Mouse (Mus musculus): ENCODE measurements around the gene Rrnad1. TPM values are rescaled to one million over a fixed set of nuclear protein-coding genes. Genes with fewer than 3 reads are reported as not detected.
"Not testable (repeated sequence)": the region's sequence is repeated elsewhere in the genome, so short reads cannot be mapped to it uniquely, and the experiment has no call there.

Rrnad1 gene
- polyA plus RNA-seq, 1 experiment from 2014 or later, result 20.7 TPM

GRCm38 (mm10) chr3:87893367-87893905 lies 37.1 kb downstream of the Rrnad1 start:
- 68% methylated on average over 3 of the region's 3 CpGs for WGBS
- no peak for ATAC-seq
- Histone ChIP-seq H3K9ac (no peak overlapping the region), H3K27me3 (no peaks in the 10 kb centered on the region), H3K27ac (no peak overlapping the region), H3K4me3 (no peak overlapping the region), H3K4me1 (no peaks in the 10 kb centered on the region), H3K9me3 (replicated peaks) (no peaks in the 10 kb centered on the region), H3K36me3 (ENCODE audit: poor library complexity, severe bottlenecking) (no peaks in the 10 kb centered on the region), H3K4me2 (no peak overlapping the region)

- no peak for ATAC-seq
- WGBS, result 38% methylated on average over 3 of the region's 3 CpGs
These were observed 39.0 kb downstream of the Rrnad1 start for GRCm38 (mm10) chr3:87891481-87891880.

GRCm38 (mm10) chr3:87887400-87887799 lies 43.1 kb downstream of the Rrnad1 start:
- WGBS, result 86% methylated on average over 4 of the region's 4 CpGs
- peaks cover 20% of the 10 kb centered on the region for H3K4me1 ChIP-seq
- not testable (repeated sequence) for H3K27me3 ChIP-seq; H3K27ac ChIP-seq; H3K9ac ChIP-seq; ATAC-seq; H3K36me3 ChIP-seq (ENCODE audit: poor library complexity, severe bottlenecking); H3K4me3 ChIP-seq; H3K4me2 ChIP-seq; H3K9me3 ChIP-seq (replicated peaks)

More at GRCm38 (mm10) chr3:87891481-87891880, 39.0 kb downstream of the Rrnad1 start:
- H3K36me3 ChIP-seq (ENCODE audit: poor library complexity, severe bottlenecking), result no peaks in the 10 kb centered on the region
- no peak overlapping the region for H3K27ac ChIP-seq
- no peak overlapping the region for H3K4me2 ChIP-seq
- H3K9me3 ChIP-seq (replicated peaks), result no peaks in the 10 kb centered on the region
- no peak overlapping the region for H3K9ac ChIP-seq
- H3K4me3 ChIP-seq, result no peak overlapping the region
- no peaks in the 10 kb centered on the region for H3K4me1 ChIP-seq
- H3K27me3 ChIP-seq, result no peaks in the 10 kb centered on the region

- peak overlapping the region; percentile 82 for H3K4me3 ChIP-seq
- no peak overlapping the region; the same call in 1 of the 2 replicates for H3K27ac ChIP-seq
- peaks cover 1% of the 10 kb centered on the region; the same call in 1 of the 2 replicates for H3K36me3 ChIP-seq (ENCODE audit: poor library complexity, severe bottlenecking)
- peaks cover 21% of the 10 kb centered on the region for H3K4me1 ChIP-seq
- H3K9ac ChIP-seq, result no peak overlapping the region
- no peaks in the 10 kb centered on the region for H3K27me3 ChIP-seq
- no peaks in the 10 kb centered on the region for H3K9me3 ChIP-seq (replicated peaks)
- ATAC-seq, result no peak
- peak overlapping the region; percentile 95 for H3K4me2 ChIP-seq
- 84% methylated on average over 6 of the region's 6 CpGs for WGBS
These were observed 44.1 kb downstream of the Rrnad1 start for GRCm38 (mm10) chr3:87886416-87886815.

GRCm38 (mm10) chr3:87886004-87886365 lies 44.5 kb downstream of the Rrnad1 start:
- Histone ChIP-seq H3K4me1 (peaks cover 21% of the 10 kb centered on the region), H3K36me3 (ENCODE audit: poor library complexity, severe bottlenecking) (peaks cover 4% of the 10 kb centered on the region; the same call in 1 of the 2 replicates), H3K9ac (no peak overlapping the region), H3K4me2 (peak overlapping the region; percentile 95), H3K27me3 (no peaks in the 10 kb centered on the region), H3K9me3 (replicated peaks) (no peaks in the 10 kb centered on the region), H3K27ac (no peak overlapping the region; the same call in 1 of the 2 replicates), H3K4me3 (peak overlapping the region; percentile 82)
- WGBS, result 12% methylated on average over 10 of the region's 10 CpGs
- peak; percentile 28; the same call in 1 of the 2 replicates for ATAC-seq

- no peaks in the 10 kb centered on the region for H3K9me3 ChIP-seq (replicated peaks)
- ATAC-seq, result peak; percentile 99
- H3K4me1 ChIP-seq, result peaks cover 21% of the 10 kb centered on the region
- H3K4me3 ChIP-seq, result peak within 1 kb of the TSS; percentile 82
- peak within 1 kb of the TSS; percentile 92 for H3K9ac ChIP-seq
- H3K27ac ChIP-seq, result peak within 1 kb of the TSS; percentile 57
- WGBS, result 0% methylated on average over 33 of the region's 33 CpGs
- H3K36me3 ChIP-seq (ENCODE audit: poor library complexity, severe bottlenecking), result peaks cover 8% of the 10 kb centered on the region
- peak within 1 kb of the TSS; percentile 95 for H3K4me2 ChIP-seq
- no peaks in the 10 kb centered on the region for H3K27me3 ChIP-seq
These were observed 45.1 kb downstream of the Rrnad1 start, which contains the start of gene Prcc for GRCm38 (mm10) chr3:87885281-87886003. TSS of gene Prcc (minus strand) at chr3:87885608.

- WGBS, result 0% methylated on average over 19 of the region's 28 CpGs
- Histone ChIP-seq H3K4me2 (peak overlapping the region; percentile 95), H3K9me3 (replicated peaks) (no peaks in the 10 kb centered on the region), H3K27ac (peak overlapping the region; percentile 57), H3K27me3 (no peaks in the 10 kb centered on the region), H3K4me1 (peaks cover 21% of the 10 kb centered on the region), H3K36me3 (ENCODE audit: poor library complexity, severe bottlenecking) (peaks cover 15% of the 10 kb centered on the region), H3K4me3 (peak overlapping the region; percentile 82), H3K9ac (peak overlapping the region; percentile 92)
- ATAC-seq, result peak; percentile 2; the same call in 1 of the 2 replicates
These were observed 45.7 kb downstream of the Rrnad1 start for GRCm38 (mm10) chr3:87884708-87885251.

GRCm38 (mm10) chr3:87884291-87884690 lies 46.2 kb downstream of the Rrnad1 start:
- Histone ChIP-seq H3K4me3 (peak overlapping the region; percentile 82), H3K36me3 (ENCODE audit: poor library complexity, severe bottlenecking) (peaks cover 16% of the 10 kb centered on the region), H3K9ac (peak overlapping the region; percentile 92), H3K9me3 (replicated peaks) (no peaks in the 10 kb centered on the region), H3K4me2 (peak overlapping the region; percentile 95), H3K4me1 (peaks cover 21% of the 10 kb centered on the region), H3K27ac (no peak overlapping the region), H3K27me3 (no peaks in the 10 kb centered on the region)
- no peak for ATAC-seq
- WGBS, result 4% methylated on average over 3 of the region's 3 CpGs

- ATAC-seq, result no peak
- H3K27ac ChIP-seq, result no peak overlapping the region
- H3K4me1 ChIP-seq, result peaks cover 3% of the 10 kb centered on the region
- H3K36me3 ChIP-seq (ENCODE audit: poor library complexity, severe bottlenecking), result peaks cover 42% of the 10 kb centered on the region
- no peak overlapping the region for H3K4me3 ChIP-seq
- no peak overlapping the region for H3K4me2 ChIP-seq
- WGBS, result 95% methylated on average over 4 of the region's 4 CpGs
- H3K9me3 ChIP-seq (replicated peaks), result no peaks in the 10 kb centered on the region
- H3K9ac ChIP-seq, result no peak overlapping the region
- H3K27me3 ChIP-seq, result no peaks in the 10 kb centered on the region
These were observed 52.8 kb downstream of the Rrnad1 start for GRCm38 (mm10) chr3:87877730-87878129.

Other genes with a start within 250 kb of the Rrnad1 start
- 0.35 and 0.58 TPM in 2 replicates for gene Lrrc71, start 182.1 kb downstream of the Rrnad1 start, polyA plus RNA-seq (2015; fragmentation: Nextera tagmentation; extraction: Ambion mirVana)
- gene Ntrk1, start 135.6 kb downstream of the Rrnad1 start, polyA plus RNA-seq (2015; fragmentation: Nextera tagmentation; extraction: Ambion mirVana), result 0.53 and 0.88 TPM in 2 replicates
- gene Insrr, start 133.8 kb downstream of the Rrnad1 start, polyA plus RNA-seq (2015; fragmentation: Nextera tagmentation; extraction: Ambion mirVana), result 0.33 and 0.43 TPM in 2 replicates
- 4.7 and 4.8 TPM in 2 replicates for gene Pear1, start 106.4 kb downstream of the Rrnad1 start, polyA plus RNA-seq (2015; fragmentation: Nextera tagmentation; extraction: Ambion mirVana)
- gene Sh2d2a, start 84.0 kb downstream of the Rrnad1 start, polyA plus RNA-seq (2015; fragmentation: Nextera tagmentation; extraction: Ambion mirVana), result not detected in 2 replicates
- gene Prcc, start 45.1 kb downstream of the Rrnad1 start, polyA plus RNA-seq (2015; fragmentation: Nextera tagmentation; extraction: Ambion mirVana), result 14.5 TPM in 2 replicates
- gene Hdgf, start 24.4 kb downstream of the Rrnad1 start, polyA plus RNA-seq (2015; fragmentation: Nextera tagmentation; extraction: Ambion mirVana), result 106 and 147 TPM in 2 replicates
- gene Mrpl24, start 11.2 kb downstream of the Rrnad1 start, polyA plus RNA-seq (2015; fragmentation: Nextera tagmentation; extraction: Ambion mirVana), result 70.2 and 77.2 TPM in 2 replicates
- 61.8 and 63.0 TPM in 2 replicates for gene Isg20l2, start 403 bp downstream of the Rrnad1 start, polyA plus RNA-seq (2015; fragmentation: Nextera tagmentation; extraction: Ambion mirVana)
- gene Crabp2, start 17.9 kb upstream of the Rrnad1 start, polyA plus RNA-seq (2015; fragmentation: Nextera tagmentation; extraction: Ambion mirVana), result 67.1 and 89.5 TPM in 2 replicates
- gene Nes, start 40.4 kb upstream of the Rrnad1 start, polyA plus RNA-seq (2015; fragmentation: Nextera tagmentation; extraction: Ambion mirVana), result 76.3 and 79.9 TPM in 2 replicates
- gene Bcan, start 69.5 kb upstream of the Rrnad1 start, polyA plus RNA-seq (2015; fragmentation: Nextera tagmentation; extraction: Ambion mirVana), result 9.5 and 9.6 TPM in 2 replicates
- gene Hapln2, start 96.9 kb upstream of the Rrnad1 start, polyA plus RNA-seq (2015; fragmentation: Nextera tagmentation; extraction: Ambion mirVana), result 0.11 and 0.36 TPM in 2 replicates
- 29.7 and 30.7 TPM in 2 replicates for gene Gpatch4, start 112.4 kb upstream of the Rrnad1 start, polyA plus RNA-seq (2015; fragmentation: Nextera tagmentation; extraction: Ambion mirVana)
- 154 and 157 TPM in 2 replicates for gene Naxe, start 127.8 kb upstream of the Rrnad1 start, polyA plus RNA-seq (2015; fragmentation: Nextera tagmentation; extraction: Ambion mirVana)
- gene Ttc24, start 147.6 kb upstream of the Rrnad1 start, polyA plus RNA-seq (2015; fragmentation: Nextera tagmentation; extraction: Ambion mirVana), result not detected in 2 replicates
- gene Iqgap3, start 151.3 kb upstream of the Rrnad1 start, polyA plus RNA-seq (2015; fragmentation: Nextera tagmentation; extraction: Ambion mirVana), result 13.8 and 15.3 TPM in 2 replicates
- 15.0 and 16.5 TPM in 2 replicates for gene Mef2d, start 211.7 kb upstream of the Rrnad1 start, polyA plus RNA-seq (2015; fragmentation: Nextera tagmentation; extraction: Ambion mirVana)